Mouse (Mus musculus): ENCODE measurements around the gene Sun3.

- no peak for TF ChIP-seq CTCF (IDR thresholded peaks at IDR 0.05; ENCODE audit: low read depth)
- no peak for TF ChIP-seq EP300 (optimal IDR thresholded peaks at IDR 0.05)
Measured at GRCm38 (mm10) chr11:8986058-8986457, 62.7 kb downstream of the Sun3 start.

All from stomach, postnatal 0 days (tissue).